Comparison of ENCODE assay signal across 8 mouse cellular contexts in the genomic region with DNA sequence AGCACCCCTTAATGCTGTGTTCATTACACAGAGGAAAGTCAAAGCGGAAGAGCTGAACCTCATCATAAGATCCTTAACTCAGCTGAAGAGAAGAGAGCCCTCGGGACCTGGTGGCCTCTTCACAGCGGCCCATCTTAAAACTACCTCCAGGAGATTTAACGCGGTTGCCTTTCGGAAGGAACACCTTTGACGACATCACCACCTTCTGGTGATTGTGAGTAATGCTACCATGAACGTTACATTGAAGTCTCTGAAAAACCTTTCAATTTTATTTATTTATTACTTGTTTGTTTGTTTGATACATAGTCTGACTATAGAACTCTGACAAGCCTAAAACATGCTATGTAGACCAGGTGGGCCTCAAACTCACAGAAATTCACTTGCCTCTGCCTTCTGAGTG. TPM values are rescaled to one million over a fixed set of nuclear protein-coding genes. Genes with fewer than 3 reads are reported as not detected.
DNase-seq lines count a peak whose midpoint lies in the region; ATAC-seq and TF ChIP-seq lines count a peak whose summit lies in the region.
"Had no signal": no experiment of that assay in that cellular context is flagged by ENCODE, and none has a peak within 500 bp of the region (broad histone marks: within the 10 kb centered on the region; RNA-seq: fewer than 3 reads in every experiment).

No protein-coding gene starts in this region.

- H3K4me2 ChIP-seq in lung, postnatal 0 days (replicated peaks; ENCODE audit: low read depth, low read length), result no peak overlapping the region
- H3K4me2 ChIP-seq: heart, embryonic 15.5 days had no signal

- no peak overlapping the region for H3K9ac ChIP-seq in lung, postnatal 0 days (replicated peaks; ENCODE audit: low read depth)
- H3K9ac ChIP-seq: heart, embryonic 15.5 days had no signal

- WGBS in lung, postnatal 0 days, result 15% methylated on average over 8 of the region's 8 CpGs

- DNase-seq in layer of hippocampus, adult 2 months (ENCODE audit: low spot score in 2 of 2), result peak in 1 of 2 experiments; percentile 67
- DNase-seq in layer of hippocampus, adult 9-10 months (ENCODE audit: low spot score), result no peak
- DNase-seq in R1 (ENCODE audit: low read depth, low spot score), result peak; percentile 84
- peak; percentile 76 for DNase-seq in embryo, embryonic 11 days
- DNase-seq in lung, postnatal 0 days (ENCODE audit: low spot score), result peak; percentile 70
- peak; percentile 80 for DNase-seq in splenic B cell, adult 2 months (ENCODE audit: low read depth, low spot score)

- H3K4me3 ChIP-seq in layer of hippocampus, adult 2 months, result no peak overlapping the region
- H3K4me3 ChIP-seq in E14TG2a.4 (replicated peaks; ENCODE audit: low read length), result no peak overlapping the region
- no peak overlapping the region for H3K4me3 ChIP-seq in lung, postnatal 0 days (ENCODE audit: low read depth, low read length)
- H3K4me3 ChIP-seq: heart, embryonic 15.5 days had no signal

- H3K27ac ChIP-seq in layer of hippocampus, adult 2 months, result no peak overlapping the region
- H3K27ac ChIP-seq in lung, postnatal 0 days (ENCODE audit: low read length), result no peak overlapping the region
- H3K27ac ChIP-seq: heart, embryonic 15.5 days had no signal

- peaks cover 23% of the 10 kb centered on the region for H3K4me1 ChIP-seq in E14TG2a.4 (replicated peaks; ENCODE audit: low read depth, low read length)
- H3K4me1 ChIP-seq in lung, postnatal 0 days (ENCODE audit: insufficient read depth, low read depth, low read length), result no peaks in the 10 kb centered on the region
- H3K4me1 ChIP-seq: heart, embryonic 15.5 days had no signal

- peak; percentile 92 for TF ChIP-seq CTCF in layer of hippocampus, adult 2 months (conservative IDR thresholded peaks at IDR 0.05)
- TF ChIP-seq CTCF in E14TG2a.4 (conservative IDR thresholded peaks at IDR 0.05; ENCODE audit: low read length), result peak; percentile 78
- peak; percentile 79 for TF ChIP-seq CTCF in lung, postnatal 0 days (IDR thresholded peaks at IDR 0.05)

- H3K27me3 ChIP-seq in E14TG2a.4 (ENCODE audit: insufficient read depth, low read length), result peaks cover 25% of the 10 kb centered on the region
- no peaks in the 10 kb centered on the region for H3K27me3 ChIP-seq in lung, postnatal 0 days (replicated peaks; ENCODE audit: insufficient read depth, low read length)
- H3K27me3 ChIP-seq in splenic B cell, adult 2 months (ENCODE audit: control insufficient read depth, insufficient read depth, low read length, poor library complexity, severe bottlenecking), result no peaks in the 10 kb centered on the region
- H3K27me3 ChIP-seq: heart, embryonic 15.5 days had no signal

- no peaks in the 10 kb centered on the region for H3K36me3 ChIP-seq in E14TG2a.4 (ENCODE audit: insufficient read depth, low read length)
- no peaks in the 10 kb centered on the region for H3K36me3 ChIP-seq in lung, postnatal 0 days (ENCODE audit: insufficient read depth, low read length)
- H3K36me3 ChIP-seq in splenic B cell, adult 2 months (ENCODE audit: control insufficient read depth, insufficient read depth, low read length, poor library complexity, severe bottlenecking), result no peaks in the 10 kb centered on the region
- H3K36me3 ChIP-seq: heart, embryonic 15.5 days had no signal

- ATAC-seq in lung, postnatal 0 days, result peak; percentile 26; the same call in 1 of the 2 replicates

- no peaks in the 10 kb centered on the region for H3K9me3 ChIP-seq in E14TG2a.4 (ENCODE audit: low read length)
- H3K9me3 ChIP-seq in lung, postnatal 0 days (ENCODE audit: low read length), result no peaks in the 10 kb centered on the region
- H3K9me3 ChIP-seq: heart, embryonic 15.5 days had no signal

- no peak for TF ChIP-seq EP300 in lung, postnatal 0 days (IDR thresholded peaks at IDR 0.05)

RNA-seq across cellular contexts. Expression of gene Fam76a, which starts 8.4 kb away (rescaled TPM):
- 10 to 100 TPM; 51.2 to 54.5 TPM for total RNA-seq in layer of hippocampus, adult 2 months (2021)
- 53.9 and 57.6 TPM in 2 replicates for polyA plus RNA-seq in lung, postnatal 0 days (2015; fragmentation: Nextera tagmentation; extraction: Ambion mirVana)

RNA-seq across cellular contexts. Expression of gene Fgr, which starts 43.1 kb away (rescaled TPM):
- under 1 TPM in 1 of 2 experiments, not detected in 1; 0.12 TPM for total RNA-seq in layer of hippocampus, adult 2 months (2021)
- polyA plus RNA-seq in lung, postnatal 0 days (2015; fragmentation: Nextera tagmentation; extraction: Ambion mirVana), result 4.0 and 4.7 TPM in 2 replicates

RNA-seq across cellular contexts. Expression of gene Stx12, which starts 46.5 kb away (rescaled TPM):
- 100 to 1,000 TPM; 105 to 108 TPM for total RNA-seq in layer of hippocampus, adult 2 months (2021)
- 80.8 and 85.9 TPM in 2 replicates for polyA plus RNA-seq in lung, postnatal 0 days (2015; fragmentation: Nextera tagmentation; extraction: Ambion mirVana)
